Mouse (Mus musculus) heart, embryonic 14.5 days (tissue): ENCODE measurements around the gene Ino80b. TPM values are rescaled to one million over a fixed set of nuclear protein-coding genes. Genes with fewer than 3 reads are reported as not detected.

Experiments used
- ATAC-seq: fragments of 200-750 bp; cut with Nextera tagmentation; 2 replicates; pipeline ENCODE4 v1.8.0; 2017; ENCODE audit warnings: low read depth, moderate TSS enrichment; ENCODE audit not compliant: insufficient number of reproducible peaks, insufficient read depth, low FRiP score
- H3K27ac ChIP-seq, 2 experiments: fragments of 200-500 bp in 1 of 2; fragments of 300-500 bp in 1 of 2; sonication (generic) in 1 of 2; replicated peaks in 1 of 2; 2 replicates each; pipeline ENCODE4 v1.5.1; 2012 to 2014; ENCODE audit warnings: low read depth in 2 of 2, low read length in 2 of 2, control low read depth in 1 of 2, mild to moderate bottlenecking in 1 of 2, mixed read lengths in 1 of 2; ENCODE audit not compliant: control insufficient read depth in 1 of 2, insufficient read depth in 1 of 2
- H3K27me3 ChIP-seq: fragments of 300-500 bp; sonication (generic); 2 replicates; pipeline ENCODE4 v1.6.1; 2014; ENCODE audit warnings: mild to moderate bottlenecking, low read length, control low read depth; ENCODE audit not compliant: control insufficient read depth, insufficient read depth
- H3K36me3 ChIP-seq: fragments of 300-500 bp; sonication (generic); 2 replicates; pipeline ENCODE4 v1.6.1; 2014; ENCODE audit warnings: mild to moderate bottlenecking, control low read depth, low read length, mixed read lengths; ENCODE audit not compliant: control insufficient read depth, insufficient read depth
- H3K4me1 ChIP-seq, 2 experiments: fragments of 200-500 bp in 1 of 2; fragments of 300-500 bp in 1 of 2; sonication (generic) in 1 of 2; 2 replicates each; pipeline ENCODE4 v1.6.1; 2012 to 2014; ENCODE audit warnings: low read length in 2 of 2, control low read depth in 1 of 2, mixed read lengths in 1 of 2; ENCODE audit not compliant: control insufficient read depth in 2 of 2, insufficient read depth in 2 of 2
- H3K4me2 ChIP-seq: fragments of 300-500 bp; sonication (generic); 2 replicates; pipeline ENCODE4 v1.6.1; 2014; ENCODE audit warnings: mild to moderate bottlenecking, low read length
- H3K4me3 ChIP-seq, 2 experiments: fragments of 200-500 bp in 1 of 2; fragments of 300-500 bp in 1 of 2; sonication (generic) in 1 of 2; 2 replicates each; pipeline ENCODE4 v1.5.1; 2012 to 2014; ENCODE audit warnings: low read length in 2 of 2, mild to moderate bottlenecking in 2 of 2, control low read depth in 1 of 2, low read depth in 1 of 2, moderate library complexity in 1 of 2; ENCODE audit not compliant: control insufficient read depth in 1 of 2, insufficient read depth in 1 of 2
- H3K9ac ChIP-seq: fragments of 300-500 bp; sonication (generic); 2 replicates; pipeline ENCODE4 v1.6.1; 2014; ENCODE audit warnings: mild to moderate bottlenecking, low read length
- H3K9me3 ChIP-seq: fragments of 300-500 bp; sonication (generic); 2 replicates; pipeline ENCODE4 v1.6.1; 2016; ENCODE audit warnings: low read length, control low read depth; ENCODE audit not compliant: control insufficient read depth
- WGBS: fragments of 180-500 bp; shearing (Covaris S2); extraction: QIAGEN DNeasy Blood & Tissue Kit; methylation state at CpG from one replicate; pipeline ENCODE4 v1.1.7; 2014; 5-methylcytosine and 5-hydroxymethylcytosine counted together
- polyA plus RNA-seq: library from polyadenylated mRNA; unstranded; fragments of >200 nt; fragmentation: Nextera tagmentation; extraction: Ambion mirVana; gene quantifications from 2 replicates; pipeline ENCODE4 v1.2.1, GENCODE M21; 2014

Ino80b gene
- polyA plus RNA-seq, 1 experiment from 2014 or later, result 11.3 TPM

- peak; percentile 15; the same call in 1 of the 2 replicates for ATAC-seq
- Histone ChIP-seq H3K4me1 (peaks cover 5% of the 10 kb centered on the region in 2 experiments; a peak in 2 of 4 replicates), H3K27ac (no peak overlapping the region), H3K4me3 (no peak overlapping the region), H3K36me3 (peaks cover 40% of the 10 kb centered on the region), H3K9me3 (no peaks in the 10 kb centered on the region), H3K4me2 (no peak overlapping the region), H3K27me3 (no peaks in the 10 kb centered on the region), H3K9ac (no peak overlapping the region)
- WGBS, result 84% methylated on average over 12 of the region's 12 CpGs
Observed at GRCm38 (mm10) chr6:83153038-83153437, 27.8 kb upstream of the Ino80b start.

DNA sequence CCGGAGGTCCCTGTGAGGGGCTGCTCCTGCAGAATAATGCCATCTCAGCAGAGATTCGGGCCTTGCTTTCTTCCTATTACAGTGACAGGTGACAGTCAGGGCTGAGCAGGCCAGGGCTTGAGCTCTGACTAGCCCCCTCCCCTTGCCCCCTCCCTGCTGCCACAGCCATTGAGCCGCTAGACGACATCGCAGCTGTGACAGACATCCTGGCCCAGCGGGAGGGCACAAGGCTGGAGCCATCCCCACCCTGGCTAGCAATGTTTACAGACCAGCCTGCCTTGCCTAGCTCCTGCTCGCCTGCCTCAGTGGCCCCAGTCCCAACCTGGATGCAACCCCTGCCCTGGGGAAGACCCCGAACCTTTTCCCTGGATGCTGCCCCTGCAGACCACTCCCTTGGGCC is 26.5 kb upstream of the Ino80b start:
- Histone ChIP-seq H3K4me2 (no peak overlapping the region), H3K36me3 (peaks cover 53% of the 10 kb centered on the region), H3K4me3 (no peak overlapping the region), H3K9ac (no peak overlapping the region), H3K9me3 (no peaks in the 10 kb centered on the region), H3K27ac (no peak overlapping the region), H3K4me1 (peaks cover 5% of the 10 kb centered on the region in 2 experiments; a peak in 2 of 4 replicates), H3K27me3 (no peaks in the 10 kb centered on the region)
- WGBS, result 28% methylated on average over 8 of the region's 8 CpGs
- no peak for ATAC-seq

- no peak for ATAC-seq
- no peak overlapping the region for H3K4me2 ChIP-seq
- H3K27ac ChIP-seq, result no peak overlapping the region
- 56% methylated on average over 7 of the region's 7 CpGs for WGBS
- H3K4me1 ChIP-seq, result peaks cover 5 to 12% of the 10 kb centered on the region in 2 experiments; a peak in 2 of 4 replicates
- no peak overlapping the region for H3K4me3 ChIP-seq
- no peaks in the 10 kb centered on the region for H3K9me3 ChIP-seq
- H3K9ac ChIP-seq, result no peak overlapping the region
- H3K36me3 ChIP-seq, result peaks cover 50% of the 10 kb centered on the region
- no peaks in the 10 kb centered on the region for H3K27me3 ChIP-seq
Observed at GRCm38 (mm10) chr6:83147280-83147679, 22.0 kb upstream of the Ino80b start.

- no peak overlapping the region for H3K4me2 ChIP-seq
- ATAC-seq, result no peak
- no peaks in the 10 kb centered on the region for H3K27me3 ChIP-seq
- peaks cover 41% of the 10 kb centered on the region for H3K36me3 ChIP-seq
- H3K9me3 ChIP-seq, result no peaks in the 10 kb centered on the region
- H3K9ac ChIP-seq, result no peak overlapping the region
- H3K4me3 ChIP-seq, result no peak overlapping the region
- peak overlapping the region; percentile 34 to 48 for H3K27ac ChIP-seq
- peaks cover 14 to 16% of the 10 kb centered on the region in 2 experiments for H3K4me1 ChIP-seq
- 55% methylated on average over 9 of the region's 9 CpGs for WGBS
Observed at GRCm38 (mm10) chr6:83145805-83146204, 20.6 kb upstream of the Ino80b start.

DNA sequence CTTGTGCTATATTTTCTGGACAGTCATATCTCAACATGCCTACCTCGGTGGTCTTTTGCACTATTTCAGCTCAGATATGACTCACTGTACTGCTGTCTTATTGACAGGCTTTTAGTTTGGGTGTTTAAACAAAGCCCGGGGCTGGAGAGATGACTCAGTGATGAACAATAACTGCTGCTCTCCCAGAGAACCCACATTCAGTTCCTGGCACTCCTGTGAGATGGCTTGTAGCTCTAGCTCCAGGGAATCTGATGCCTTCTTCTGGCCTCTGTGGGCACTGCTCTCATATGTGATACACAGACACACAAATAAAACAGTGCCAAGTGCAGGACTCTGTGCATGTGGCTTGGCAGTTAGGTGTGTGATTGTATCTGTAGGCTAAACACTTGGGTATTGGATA is 20.0 kb upstream of the Ino80b start:
- no peak overlapping the region for H3K4me2 ChIP-seq
- H3K4me1 ChIP-seq, result peaks cover 14 to 16% of the 10 kb centered on the region in 2 experiments
- no peaks in the 10 kb centered on the region for H3K27me3 ChIP-seq
- H3K36me3 ChIP-seq, result peaks cover 41% of the 10 kb centered on the region
- 62% methylated on average over 2 of the region's 2 CpGs for WGBS
- no peak overlapping the region for H3K4me3 ChIP-seq
- H3K9ac ChIP-seq, result no peak overlapping the region
- ATAC-seq, result no peak
- H3K9me3 ChIP-seq, result no peaks in the 10 kb centered on the region
- peak overlapping the region in 1 of 2 experiments; percentile 48; a peak in 1 of 4 replicates for H3K27ac ChIP-seq

DNA sequence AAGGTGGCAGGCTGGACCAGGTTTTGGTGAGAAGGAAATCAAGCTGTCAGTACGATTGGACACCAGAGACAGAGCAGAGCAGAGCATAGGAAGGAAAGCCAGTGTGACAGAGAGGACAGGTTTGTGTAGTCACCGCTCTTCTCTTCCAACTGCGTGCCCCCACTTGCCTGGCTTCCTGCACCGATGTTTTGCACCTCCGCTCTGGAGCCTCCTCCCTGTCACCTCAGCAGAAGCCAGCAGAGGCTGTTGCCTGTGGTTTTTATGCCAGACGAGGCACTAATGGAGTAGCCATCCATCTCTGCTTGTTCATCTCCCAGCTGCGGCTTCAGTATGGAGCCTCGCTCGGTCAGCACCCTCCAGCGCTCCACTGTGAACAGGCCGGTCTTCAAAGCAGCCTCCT is 17.7 kb upstream of the Ino80b start:
- Histone ChIP-seq H3K9me3 (no peaks in the 10 kb centered on the region), H3K4me2 (peak overlapping the region; percentile 82), H3K4me3 (peak overlapping the region in 1 of 2 experiments; percentile 39; a peak in 1 of 4 replicates), H3K36me3 (peaks cover 19% of the 10 kb centered on the region), H3K27me3 (no peaks in the 10 kb centered on the region), H3K4me1 (peaks cover 18 to 26% of the 10 kb centered on the region in 2 experiments), H3K27ac (no peak overlapping the region), H3K9ac (peak overlapping the region; percentile 79)
- WGBS, result 41% methylated on average over 11 of the region's 11 CpGs
- no peak for ATAC-seq

- Histone ChIP-seq H3K27me3 (no peaks in the 10 kb centered on the region), H3K4me2 (peak overlapping the region; percentile 82), H3K9me3 (no peaks in the 10 kb centered on the region), H3K9ac (peak overlapping the region; percentile 79), H3K4me1 (peaks cover 18 to 28% of the 10 kb centered on the region in 2 experiments), H3K27ac (peak overlapping the region; percentile 44 to 46), H3K4me3 (peak overlapping the region; percentile 39 to 49), H3K36me3 (peaks cover 13% of the 10 kb centered on the region)
- 3% methylated on average over 41 of the region's 41 CpGs for WGBS
- no peak for ATAC-seq
Observed at GRCm38 (mm10) chr6:83142211-83142731, 17.0 kb upstream of the Ino80b start.

DNA sequence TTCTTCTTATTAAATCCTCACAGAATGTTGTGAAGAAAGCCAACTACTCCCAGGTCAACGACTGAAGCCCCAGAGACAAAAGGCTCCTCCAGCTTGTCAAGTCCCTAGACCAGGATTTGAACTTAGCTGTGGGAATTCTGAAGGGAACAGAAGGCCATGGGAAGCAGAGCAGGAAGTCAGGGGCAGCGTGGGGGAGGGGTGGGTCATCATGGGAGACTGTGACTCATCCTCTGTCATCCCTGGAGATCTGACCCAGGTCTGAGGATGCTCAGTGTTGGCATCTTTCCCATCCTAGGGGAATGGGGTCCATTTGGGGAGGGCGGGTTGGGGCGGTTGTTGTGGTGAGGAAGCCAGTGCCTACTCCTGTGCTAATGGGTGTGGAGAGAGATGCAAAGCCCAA is 16.4 kb upstream of the Ino80b start:
- peaks cover 19 to 28% of the 10 kb centered on the region in 2 experiments for H3K4me1 ChIP-seq
- H3K9me3 ChIP-seq, result no peaks in the 10 kb centered on the region
- 32% methylated on average over 4 of the region's 4 CpGs for WGBS
- H3K4me3 ChIP-seq, result peak overlapping the region; percentile 39 to 49
- no peaks in the 10 kb centered on the region for H3K27me3 ChIP-seq
- peak overlapping the region; percentile 82 for H3K4me2 ChIP-seq
- peaks cover 6% of the 10 kb centered on the region for H3K36me3 ChIP-seq
- H3K9ac ChIP-seq, result peak overlapping the region; percentile 79
- no peak for ATAC-seq
- peak overlapping the region; percentile 44 to 46 for H3K27ac ChIP-seq
